Mouse (Mus musculus): ENCODE data around the gene Rassf9. TPM values are rescaled to one million over a fixed set of nuclear protein-coding genes. Genes with fewer than 3 reads are reported as not detected.

The Rassf9 gene
- polyA plus RNA-seq (2012; rRNA removed; ENCODE audit: low replicate concordance) = 0.54 and 1.5 TPM in 2 replicates

DNA sequence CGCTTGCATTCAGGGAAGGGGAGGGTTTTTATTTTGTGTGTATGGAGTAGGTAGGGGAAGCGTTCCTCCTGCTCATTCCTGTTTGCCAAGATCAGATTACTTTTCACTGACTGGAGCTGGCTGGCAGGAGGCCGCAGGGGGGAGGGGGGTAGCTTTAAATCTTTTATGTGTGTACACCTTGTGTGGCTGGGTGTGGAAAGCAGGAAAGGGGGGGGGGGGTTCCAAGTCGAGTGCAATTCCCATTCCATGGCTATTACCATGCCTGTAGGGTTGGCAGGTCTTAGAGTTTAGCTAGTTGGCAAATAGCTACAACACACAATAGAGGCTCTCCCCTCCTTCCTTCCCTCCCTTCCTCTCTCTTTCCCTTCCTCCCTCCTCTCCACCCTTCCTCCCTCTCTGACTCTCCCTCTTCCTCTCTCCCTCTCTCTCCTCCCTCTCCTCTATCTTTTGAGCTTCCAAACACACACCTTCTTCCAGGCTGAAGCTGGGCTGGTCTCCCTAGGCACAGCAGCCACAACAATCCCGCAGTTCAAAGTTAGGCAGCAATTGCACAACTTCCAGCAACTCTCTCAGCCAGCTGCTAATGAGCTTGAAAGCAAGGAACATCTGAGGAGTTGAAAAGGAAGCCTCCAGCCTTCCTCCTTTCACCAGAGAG is at the start of gene Rassf9:
Gene Rassf9 (plus strand): TSS at position 416 of the 655 bp plus-strand sequence.

DNA sequence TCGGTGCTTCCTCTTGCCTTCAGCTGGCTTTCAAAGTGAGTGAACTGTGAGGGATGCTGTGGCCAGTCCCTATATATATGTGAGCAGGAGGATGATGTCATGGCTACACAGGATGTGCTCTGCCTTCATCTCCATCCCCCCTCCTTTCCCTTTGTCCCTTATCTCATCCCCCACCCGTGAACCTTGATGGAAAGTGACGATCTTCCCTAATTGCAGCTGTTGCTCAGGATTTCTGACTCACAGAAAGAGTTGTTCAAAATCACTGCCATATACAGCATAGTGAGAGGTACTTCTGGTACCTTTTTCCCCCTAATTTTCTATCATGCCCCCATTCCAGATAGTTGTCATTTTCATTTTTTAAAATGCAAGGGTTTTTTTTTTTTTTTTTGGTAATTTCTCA is 21.6 kb upstream of the Rassf9 start, which contains the start of gene Nts:
Gene Nts (minus strand): TSS at position 101 of the 400 bp plus-strand sequence.

Other genes with a start within 250 kb of the Rassf9 start
- 0.11 and 0.22 TPM in 2 replicates for gene Nts, start 21.7 kb upstream of the Rassf9 start, polyA plus RNA-seq (2012; rRNA removed; ENCODE audit: low replicate concordance)